In the genomic region with DNA sequence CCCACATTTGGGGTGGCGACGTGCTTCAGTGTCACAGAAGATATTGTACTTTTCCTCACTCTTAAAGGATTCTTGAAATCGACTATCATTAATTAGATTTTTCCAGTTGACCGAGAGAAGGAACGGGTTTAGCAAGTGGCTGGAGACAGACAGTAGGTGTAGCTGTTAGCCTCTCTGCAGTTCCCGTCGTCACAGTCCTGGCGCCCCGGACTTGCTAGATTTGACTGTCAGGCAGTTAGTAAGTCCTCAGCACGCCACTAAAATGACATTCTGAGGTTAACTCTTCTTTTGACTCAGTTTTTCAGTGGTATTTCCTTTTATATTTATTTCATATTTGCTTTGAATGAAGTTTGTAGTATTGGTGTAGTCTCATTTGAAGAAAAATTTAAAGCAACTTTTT, we compare ENCODE assay signal across 8 mouse cellular contexts. TPM values are rescaled to one million over a fixed set of nuclear protein-coding genes. Genes with fewer than 3 reads are reported as not detected.
DNase-seq lines count a peak whose midpoint lies in the region; ATAC-seq and TF ChIP-seq lines count a peak whose summit lies in the region.

No protein-coding gene starts in this region.

- no peak for ATAC-seq in embryonic facial prominence, embryonic 11.5 days (replicated peaks; ENCODE audit: insufficient number of reproducible peaks, low FRiP score, low TSS enrichment, low read depth)
- ATAC-seq in lung, embryonic 14.5 days (ENCODE audit: insufficient read depth), result no peak

- no peaks in the 10 kb centered on the region for H3K27me3 ChIP-seq in embryonic facial prominence, embryonic 11.5 days (ENCODE audit: control insufficient read depth, insufficient read depth, low read length)
- no peaks in the 10 kb centered on the region for H3K27me3 ChIP-seq in lung, embryonic 14.5 days (ENCODE audit: insufficient read depth, low read length)

- peak overlapping the region; percentile 88; the same call in 1 of the 2 replicates for H3K4me3 ChIP-seq in embryonic facial prominence, embryonic 11.5 days (ENCODE audit: low read depth, low read length)
- peak overlapping the region; percentile 83; the same call in 1 of the 2 replicates for H3K4me3 ChIP-seq in lung, embryonic 14.5 days (ENCODE audit: low read depth, low read length)

- intact Hi-C loops in heart, postnatal 14 days (cut with DNase I), result loop anchor here (5.0 kb wide), 2 partner anchors 101 to 296 kb away; no protein-coding TSS in a partner anchor

- H3K9me3 ChIP-seq in embryonic facial prominence, embryonic 11.5 days (replicated peaks; ENCODE audit: control insufficient read depth, low read length), result no peaks in the 10 kb centered on the region
- no peaks in the 10 kb centered on the region for H3K9me3 ChIP-seq in lung, embryonic 14.5 days (ENCODE audit: low read depth, low read length)

- 29% methylated on average over 10 of the region's 10 CpGs for WGBS in embryonic facial prominence, embryonic 11.5 days
- 14% methylated on average over 10 of the region's 10 CpGs for WGBS in lung, embryonic 14.5 days

- H3K9ac ChIP-seq in embryonic facial prominence, embryonic 11.5 days (replicated peaks; ENCODE audit: low read length), result no peak overlapping the region
- 0 out of 2 replicates have a peak overlapping the region, but pooled peaks have one; percentile 29 for H3K9ac ChIP-seq in lung, embryonic 14.5 days

- H3K4me2 ChIP-seq in embryonic facial prominence, embryonic 11.5 days (ENCODE audit: low read depth, low read length), result peak overlapping the region; percentile 93
- H3K4me2 ChIP-seq in lung, embryonic 14.5 days, result peak overlapping the region; percentile 95

- peak; percentile 48 for TF ChIP-seq CTCF in lung, embryonic 14.5 days (IDR thresholded peaks at IDR 0.05; ENCODE audit: low read depth)

- DNase-seq in urinary bladder, postnatal 14 days (ENCODE audit: low spot score), result peak; percentile 63
- no peak for DNase-seq in urinary bladder, adult 2 months (ENCODE audit: low spot score)
- DNase-seq in embryonic facial prominence, embryonic 11.5 days (ENCODE audit: low spot score), result peak; percentile 34
- DNase-seq in heart, postnatal 14 days, result peak; percentile 34 to 64
- peak; percentile 54 for DNase-seq in layer of hippocampus, adult 11-12 months (ENCODE audit: low spot score)
- peak; percentile 73 for DNase-seq in lung, embryonic 14.5 days
- peak; percentile 50 to 57 for DNase-seq in right cerebral cortex, adult 2 months (ENCODE audit: low spot score in 2 of 2)
- no peak for DNase-seq in urinary bladder, postnatal 25 days (ENCODE audit: low spot score)

- H3K36me3 ChIP-seq in embryonic facial prominence, embryonic 11.5 days (replicated peaks; ENCODE audit: control insufficient read depth, insufficient read depth, low read depth, low read length), result no peaks in the 10 kb centered on the region
- no peaks in the 10 kb centered on the region for H3K36me3 ChIP-seq in lung, embryonic 14.5 days (ENCODE audit: insufficient read depth)

- no peak overlapping the region for H3K27ac ChIP-seq in embryonic facial prominence, embryonic 11.5 days (replicated peaks; ENCODE audit: low read depth, low read length)
- H3K27ac ChIP-seq in lung, embryonic 14.5 days (ENCODE audit: low read depth), result no peak overlapping the region

- no peaks in the 10 kb centered on the region for H3K4me1 ChIP-seq in embryonic facial prominence, embryonic 11.5 days (ENCODE audit: control insufficient read depth, insufficient read depth, low read length)
- H3K4me1 ChIP-seq in lung, embryonic 14.5 days (ENCODE audit: insufficient read depth), result peaks cover 2% of the 10 kb centered on the region; the same call in 1 of the 2 replicates

RNA-seq across cellular contexts. Expression of a gene that starts 2.5 kb away (rescaled TPM):
- 17.5 and 21.7 TPM in 2 replicates for polyA plus RNA-seq in urinary bladder, adult 2 months (2012; rRNA removed)
- 26.8 and 28.4 TPM in 2 replicates for polyA plus RNA-seq in embryonic facial prominence, embryonic 11.5 days (2014; fragmentation: Nextera tagmentation; extraction: Ambion mirVana)
- total RNA-seq in heart, postnatal 14 days (2021), result 10 to 100 TPM; 13.2 to 14.8 TPM
- 30.5 and 30.8 TPM in 2 replicates for polyA plus RNA-seq in lung, embryonic 14.5 days (2014; fragmentation: Nextera tagmentation; extraction: Ambion mirVana)

Comparison
In these comparisons a context has a peak if more than half of its experiments do, and no peak if none do; other contexts are left out.
1. DNase-seq: peak in urinary bladder, postnatal 14 days (single experiment), embryonic facial prominence, embryonic 11.5 days (single experiment), heart, postnatal 14 days (2 of 2), layer of hippocampus, adult 11-12 months (single experiment), lung, embryonic 14.5 days (single experiment) and right cerebral cortex, adult 2 months (2 of 2); none in urinary bladder, adult 2 months (single experiment) and urinary bladder, postnatal 25 days (single experiment).